Mouse (Mus musculus) ES-E14 (cell line): ENCODE data around the gene Prx.

ENCODE experiments used
- HCFC1 ChIP-seq: IDR thresholded peaks from 2 replicates; pipeline ENCODE4 v1.6.1; 2012; ENCODE audit warnings: low read length, inconsistent platforms, borderline replicate concordance; ENCODE audit not compliant: insufficient read depth
- MAFK ChIP-seq: IDR thresholded peaks from 2 replicates; pipeline ENCODE4 v1.6.1; 2014; ENCODE audit warnings: mild to moderate bottlenecking, low read depth, low read length, inconsistent platforms; ENCODE audit not compliant: insufficient read depth
- ZNF384 ChIP-seq: IDR thresholded peaks from 2 replicates; pipeline ENCODE4 v1.6.1; 2012; ENCODE audit warnings: low read depth, low read length, inconsistent platforms

DNA sequence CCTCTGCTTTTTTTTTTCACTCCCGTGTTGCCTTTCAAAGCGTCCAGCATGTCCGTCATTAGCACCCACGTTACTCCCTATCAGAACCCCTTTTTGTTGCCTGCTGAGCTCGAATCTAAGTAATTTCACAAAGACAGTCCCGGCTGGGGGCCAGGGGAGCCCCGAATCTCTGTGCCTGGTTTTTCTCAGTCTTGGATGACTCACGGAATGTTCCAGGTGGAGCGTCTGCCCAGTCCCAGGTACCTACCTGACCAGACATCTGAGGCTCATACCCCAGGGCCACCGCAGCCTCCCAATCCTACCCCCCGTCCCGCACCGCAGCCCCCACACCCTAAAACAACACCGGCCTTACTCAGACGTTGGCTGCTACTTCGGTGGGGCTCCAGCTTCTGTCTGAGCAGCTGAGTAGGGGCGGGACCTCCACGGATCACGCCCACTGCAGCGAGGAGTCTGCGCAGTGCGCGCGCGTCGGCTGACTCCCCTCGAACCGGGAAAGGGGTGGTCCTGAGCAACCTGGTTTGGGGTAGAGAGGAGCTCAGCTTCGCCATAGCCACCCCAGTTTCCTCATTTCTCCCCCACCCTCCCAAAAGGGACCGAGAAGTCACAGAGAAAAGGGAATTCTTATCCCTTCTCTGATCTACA lies 43.4 kb downstream of the Prx start:
- TF ChIP-seq HCFC1 = no peak
- TF ChIP-seq MAFK = no peak
- no peak for TF ChIP-seq ZNF384
